Mouse (Mus musculus): Measurements from ENCODE around the gene Prss57.

GRCm38 (mm10) chr10:79767372-79768244, 23.2 kb downstream of the Prss57 start:
- TF ChIP-seq TAL1 (IDR thresholded peaks at IDR 0.05; ENCODE audit: low read length) (no peak), GATA1 (IDR thresholded peaks at IDR 0.05; ENCODE audit: low read length) (no peak)
